Mouse (Mus musculus): ENCODE data around the gene Ifit3b. TPM values are rescaled to one million over a fixed set of nuclear protein-coding genes. Genes with fewer than 3 reads are reported as not detected.
A peak's percentile ranks its signal among the peaks of the same experiment; 100 is the strongest.
"Not testable (repeated sequence)": the region's sequence is repeated elsewhere in the genome, so short reads cannot be mapped to it uniquely, and the experiment has no call there.

The Ifit3b gene
- 0.28 and 0.41 TPM in 2 replicates for polyA plus RNA-seq (2015; fragmentation: Nextera tagmentation; extraction: Ambion mirVana)

- not testable (repeated sequence) for H3K9ac ChIP-seq (ENCODE audit: low read depth, low read length); H3K9me3 ChIP-seq (replicated peaks; ENCODE audit: control insufficient read depth, low read length); H3K27me3 ChIP-seq (ENCODE audit: control insufficient read depth, insufficient read depth, low read depth, low read length); H3K36me3 ChIP-seq (ENCODE audit: control insufficient read depth, insufficient read depth); H3K4me2 ChIP-seq (ENCODE audit: low read depth, low read length); H3K4me3 ChIP-seq (ENCODE audit: low read depth, low read length); H3K4me1 ChIP-seq (ENCODE audit: control insufficient read depth, low read depth, low read length)
- H3K27ac ChIP-seq (ENCODE audit: low read length), result 0 out of 2 replicates have a peak within 1 kb of the TSS, but pooled peaks have one; percentile 16
- 18% methylated on average over 4 of the region's 4 CpGs for WGBS (ENCODE audit: insufficient replicate concordance)
- ATAC-seq (ENCODE audit: low read depth), result peak; percentile 77
These were observed at the start of gene Ifit3b for GRCm38 (mm10) chr19:34607237-34608051. Ifit3b (plus strand) TSS chr19:34607970.

DNA sequence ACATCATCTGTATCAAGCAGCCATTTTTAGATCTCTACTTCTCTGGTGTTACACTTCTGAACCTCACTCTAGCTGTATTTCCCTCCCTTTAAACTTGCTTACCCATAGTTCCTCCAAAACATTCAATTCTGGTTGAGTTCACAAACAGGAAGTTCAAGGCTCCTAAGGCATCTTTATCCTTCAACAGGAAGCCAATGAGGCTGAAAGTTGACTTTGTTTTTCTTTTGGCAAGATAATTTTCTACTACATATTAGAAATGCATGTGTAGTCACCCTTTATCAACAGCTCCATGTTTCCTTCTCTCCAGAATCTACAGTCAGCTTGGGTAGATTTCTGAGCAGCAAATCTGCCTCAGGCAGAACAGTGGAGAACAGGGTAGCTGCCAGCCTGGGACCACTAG is 45.2 kb upstream of the Ifit3b start:
- Histone ChIP-seq H3K27ac (ENCODE audit: low read length) (no peak overlapping the region), H3K4me2 (ENCODE audit: low read depth, low read length) (no peak overlapping the region), H3K4me1 (ENCODE audit: control insufficient read depth, low read depth, low read length) (no peaks in the 10 kb centered on the region), H3K9me3 (replicated peaks; ENCODE audit: control insufficient read depth, low read length) (no peaks in the 10 kb centered on the region), H3K9ac (ENCODE audit: low read depth, low read length) (no peak overlapping the region), H3K4me3 (ENCODE audit: low read depth, low read length) (no peak overlapping the region), H3K36me3 (ENCODE audit: control insufficient read depth, insufficient read depth) (no peaks in the 10 kb centered on the region), H3K27me3 (ENCODE audit: control insufficient read depth, insufficient read depth, low read depth, low read length) (no peaks in the 10 kb centered on the region)
- peak; percentile 27; the same call in 1 of the 2 replicates for ATAC-seq (ENCODE audit: low read depth)

GRCm38 (mm10) chr19:34566178-34566784 is 41.5 kb upstream of the Ifit3b start:
- Histone ChIP-seq H3K9me3 (replicated peaks; ENCODE audit: control insufficient read depth, low read length) (no peaks in the 10 kb centered on the region), H3K4me3 (ENCODE audit: low read depth, low read length) (no peak overlapping the region), H3K27ac (ENCODE audit: low read length) (no peak overlapping the region), H3K4me1 (ENCODE audit: control insufficient read depth, low read depth, low read length) (no peaks in the 10 kb centered on the region), H3K4me2 (ENCODE audit: low read depth, low read length) (no peak overlapping the region), H3K9ac (ENCODE audit: low read depth, low read length) (no peak overlapping the region), H3K27me3 (ENCODE audit: control insufficient read depth, insufficient read depth, low read depth, low read length) (no peaks in the 10 kb centered on the region), H3K36me3 (ENCODE audit: control insufficient read depth, insufficient read depth) (no peaks in the 10 kb centered on the region)
- ATAC-seq (ENCODE audit: low read depth), result no peak
- WGBS (ENCODE audit: insufficient replicate concordance), result 65% methylated on average over 1 of the region's 1 CpGs

- no peaks in the 10 kb centered on the region for H3K27me3 ChIP-seq (ENCODE audit: control insufficient read depth, insufficient read depth, low read depth, low read length)
- H3K9ac ChIP-seq (ENCODE audit: low read depth, low read length), result no peak overlapping the region
- 62% methylated on average over 7 of the region's 7 CpGs for WGBS (ENCODE audit: insufficient replicate concordance)
- no peak overlapping the region for H3K27ac ChIP-seq (ENCODE audit: low read length)
- H3K4me2 ChIP-seq (ENCODE audit: low read depth, low read length), result no peak overlapping the region
- H3K36me3 ChIP-seq (ENCODE audit: control insufficient read depth, insufficient read depth), result no peaks in the 10 kb centered on the region
- H3K4me1 ChIP-seq (ENCODE audit: control insufficient read depth, low read depth, low read length), result no peaks in the 10 kb centered on the region
- H3K4me3 ChIP-seq (ENCODE audit: low read depth, low read length), result no peak overlapping the region
- no peak for ATAC-seq (ENCODE audit: low read depth)
- no peaks in the 10 kb centered on the region for H3K9me3 ChIP-seq (replicated peaks; ENCODE audit: control insufficient read depth, low read length)
These were observed 38.5 kb upstream of the Ifit3b start for GRCm38 (mm10) chr19:34568988-34569895.

- no peak overlapping the region for H3K4me2 ChIP-seq (ENCODE audit: low read depth, low read length)
- no peak for ATAC-seq (ENCODE audit: low read depth)
- no peaks in the 10 kb centered on the region for H3K4me1 ChIP-seq (ENCODE audit: control insufficient read depth, low read depth, low read length)
- H3K27me3 ChIP-seq (ENCODE audit: control insufficient read depth, insufficient read depth, low read depth, low read length), result no peaks in the 10 kb centered on the region
- WGBS (ENCODE audit: insufficient replicate concordance), result 60% methylated on average over 4 of the region's 4 CpGs
- no peak overlapping the region for H3K4me3 ChIP-seq (ENCODE audit: low read depth, low read length)
- H3K9me3 ChIP-seq (replicated peaks; ENCODE audit: control insufficient read depth, low read length), result no peaks in the 10 kb centered on the region
- no peaks in the 10 kb centered on the region for H3K36me3 ChIP-seq (ENCODE audit: control insufficient read depth, insufficient read depth)
- H3K9ac ChIP-seq (ENCODE audit: low read depth, low read length), result no peak overlapping the region
- no peak overlapping the region for H3K27ac ChIP-seq (ENCODE audit: low read length)
These were observed 37.8 kb upstream of the Ifit3b start for GRCm38 (mm10) chr19:34569896-34570476.

DNA sequence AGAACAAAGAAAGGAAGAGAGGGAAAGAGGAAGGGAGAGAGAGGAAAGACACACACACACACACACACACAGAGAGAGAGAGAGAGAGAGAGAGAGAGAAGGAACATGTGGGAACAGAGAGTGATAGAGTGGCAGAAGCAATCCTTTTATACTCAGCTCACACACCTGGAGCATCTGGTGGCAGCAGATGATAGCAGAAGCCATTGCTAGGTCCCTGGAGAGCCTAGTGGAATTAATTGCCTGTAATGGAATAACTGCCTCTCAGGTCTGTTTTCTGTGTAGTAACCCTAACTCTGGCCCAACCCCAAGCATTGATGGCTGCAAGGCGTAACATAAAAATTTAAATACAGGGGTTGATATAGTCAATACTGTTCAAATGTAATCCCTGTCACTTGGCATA is 36.7 kb upstream of the Ifit3b start:
- H3K9me3 ChIP-seq (replicated peaks; ENCODE audit: control insufficient read depth, low read length), result no peaks in the 10 kb centered on the region
- no peak overlapping the region for H3K4me3 ChIP-seq (ENCODE audit: low read depth, low read length)

DNA sequence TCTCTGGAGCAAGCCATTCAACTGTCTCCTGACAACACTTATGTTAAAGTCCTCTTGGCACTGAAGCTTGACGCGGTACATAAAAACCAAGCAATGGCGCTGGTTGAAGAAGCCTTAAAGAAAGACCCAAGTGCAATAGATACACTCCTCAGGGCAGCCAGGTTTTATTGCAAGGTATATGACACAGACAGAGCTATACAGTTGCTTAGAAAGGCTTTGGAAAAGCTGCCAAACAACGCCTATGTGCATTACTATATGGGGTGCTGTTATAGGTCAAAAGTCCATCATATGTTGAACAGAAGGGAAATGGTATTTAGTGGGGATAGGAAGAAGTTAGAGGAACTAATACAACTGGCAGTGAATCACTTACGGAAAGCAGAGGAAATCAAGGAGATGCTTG is 34.1 kb upstream of the Ifit3b start:
- Histone ChIP-seq H3K27ac (ENCODE audit: low read length) (no peak overlapping the region), H3K36me3 (ENCODE audit: control insufficient read depth, insufficient read depth) (no peaks in the 10 kb centered on the region), H3K4me3 (ENCODE audit: low read depth, low read length) (no peak overlapping the region), H3K27me3 (ENCODE audit: control insufficient read depth, insufficient read depth, low read depth, low read length) (no peaks in the 10 kb centered on the region), H3K4me1 (ENCODE audit: control insufficient read depth, low read depth, low read length) (no peaks in the 10 kb centered on the region), H3K4me2 (ENCODE audit: low read depth, low read length) (no peak overlapping the region), H3K9ac (ENCODE audit: low read depth, low read length) (no peak overlapping the region), H3K9me3 (replicated peaks; ENCODE audit: control insufficient read depth, low read length) (no peaks in the 10 kb centered on the region)
- WGBS (ENCODE audit: insufficient replicate concordance), result 72% methylated on average over 5 of the region's 5 CpGs
- ATAC-seq (ENCODE audit: low read depth), result no peak

More for the DNA sequence above, 36.7 kb upstream of the Ifit3b start:
- H3K36me3 ChIP-seq (ENCODE audit: control insufficient read depth, insufficient read depth), result no peaks in the 10 kb centered on the region
- WGBS (ENCODE audit: insufficient replicate concordance), result 77% methylated on average over 1 of the region's 1 CpGs
- no peaks in the 10 kb centered on the region for H3K4me1 ChIP-seq (ENCODE audit: control insufficient read depth, low read depth, low read length)
- no peak for ATAC-seq (ENCODE audit: low read depth)
- H3K4me2 ChIP-seq (ENCODE audit: low read depth, low read length), result no peak overlapping the region
- H3K27me3 ChIP-seq (ENCODE audit: control insufficient read depth, insufficient read depth, low read depth, low read length), result no peaks in the 10 kb centered on the region
- H3K27ac ChIP-seq (ENCODE audit: low read length), result no peak overlapping the region
- H3K9ac ChIP-seq (ENCODE audit: low read depth, low read length), result no peak overlapping the region

DNA sequence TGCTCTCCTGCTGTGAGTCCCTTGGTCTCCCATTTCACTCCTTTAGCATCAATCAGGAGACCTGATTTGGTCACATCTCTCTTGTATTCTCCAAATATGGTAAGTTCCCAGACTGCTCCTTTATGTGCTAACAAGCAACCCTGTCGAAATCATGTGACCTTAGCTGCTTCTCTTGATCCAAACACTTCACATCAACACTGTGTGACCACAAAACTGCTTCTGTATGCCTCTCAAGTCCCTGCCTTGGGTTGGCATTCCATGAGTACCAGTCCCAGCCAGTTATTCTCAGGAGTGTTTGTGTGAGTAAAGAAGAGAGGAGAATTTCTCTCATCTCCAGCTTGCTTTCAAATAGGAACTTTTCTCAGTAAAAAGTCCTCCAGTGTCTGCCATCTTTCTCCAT is 30.6 kb upstream of the Ifit3b start:
- no peaks in the 10 kb centered on the region for H3K4me1 ChIP-seq (ENCODE audit: control insufficient read depth, low read depth, low read length)
- no peak overlapping the region for H3K27ac ChIP-seq (ENCODE audit: low read length)
- H3K27me3 ChIP-seq (ENCODE audit: control insufficient read depth, insufficient read depth, low read depth, low read length), result no peaks in the 10 kb centered on the region
- no peak overlapping the region for H3K4me3 ChIP-seq (ENCODE audit: low read depth, low read length)
- H3K9ac ChIP-seq (ENCODE audit: low read depth, low read length), result no peak overlapping the region
- no peaks in the 10 kb centered on the region for H3K36me3 ChIP-seq (ENCODE audit: control insufficient read depth, insufficient read depth)
- ATAC-seq (ENCODE audit: low read depth), result no peak
- 43% methylated on average over 1 of the region's 1 CpGs for WGBS (ENCODE audit: insufficient replicate concordance)
- no peaks in the 10 kb centered on the region for H3K9me3 ChIP-seq (replicated peaks; ENCODE audit: control insufficient read depth, low read length)
- H3K4me2 ChIP-seq (ENCODE audit: low read depth, low read length), result no peak overlapping the region

Data from liver, embryonic 16.5 days (tissue).